In the genomic region with DNA sequence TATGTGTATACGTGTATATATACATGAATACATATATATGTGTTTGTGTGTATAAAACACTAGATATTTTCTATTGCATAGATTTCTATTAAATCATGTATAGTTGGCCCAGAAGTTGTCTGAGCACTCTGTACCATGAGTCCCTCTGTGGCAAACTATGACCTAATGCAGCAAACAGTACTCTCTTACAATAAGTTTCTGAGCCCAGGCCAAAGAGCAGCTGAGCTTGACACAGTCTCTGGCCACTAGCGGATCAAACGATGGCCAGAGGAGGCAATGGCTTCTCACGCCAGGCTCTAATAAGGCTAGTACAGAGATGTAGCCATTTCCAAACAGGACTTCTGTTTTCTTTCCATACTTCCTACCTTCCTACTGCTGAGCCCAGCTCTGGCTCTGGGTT, we compare ENCODE assay signal across 14 mouse cellular contexts.
"Had no signal": no experiment of that assay in that cellular context is flagged by ENCODE, and none has a peak within 500 bp of the region (broad histone marks: within the 10 kb centered on the region; RNA-seq: fewer than 3 reads in every experiment).

No protein-coding gene starts in this region.

- H3K4me3 ChIP-seq: limb, embryonic 13.5 days; midbrain, embryonic 12.5 days; neural tube, embryonic 13.5 days had no signal

- H3K36me3 ChIP-seq: limb, embryonic 13.5 days; midbrain, embryonic 12.5 days; neural tube, embryonic 13.5 days had no signal

- H3K9ac ChIP-seq: limb, embryonic 13.5 days; midbrain, embryonic 12.5 days; neural tube, embryonic 13.5 days had no signal

- H3K9me3 ChIP-seq: limb, embryonic 13.5 days; midbrain, embryonic 12.5 days; neural tube, embryonic 13.5 days had no signal

- H3K27me3 ChIP-seq: limb, embryonic 13.5 days; midbrain, embryonic 12.5 days; neural tube, embryonic 13.5 days had no signal

- H3K4me2 ChIP-seq: limb, embryonic 13.5 days; midbrain, embryonic 12.5 days; neural tube, embryonic 13.5 days had no signal

- DNase-seq: kidney, adult 8-10 months; kidney, postnatal 25 days; left cerebral cortex, postnatal 4 days; lung, adult 18-20 months; spleen, adult 18-20 months; thymus, adult 18-20 months; thymus, postnatal 25 days had no signal

- H3K27ac ChIP-seq: limb, embryonic 13.5 days; midbrain, embryonic 12.5 days; neural tube, embryonic 13.5 days had no signal

- ATAC-seq: hindbrain, embryonic 16.5 days; inflammation-experienced regulatory T-cells, adult 6 months; intestine, postnatal 0 days; midbrain, embryonic 16.5 days had no signal
